Mouse (Mus musculus): ENCODE data around the gene Lipo1. TPM values are rescaled to one million over a fixed set of nuclear protein-coding genes. Genes with fewer than 3 reads are reported as not detected.

The Lipo1 gene
- not detected for polyA plus RNA-seq (2017; shearing (Covaris generic))

GRCm38 (mm10) chr19:33787359-33787758 is at the start of gene Lipo1:
Lipo1 (minus strand) TSS chr19:33787459.

GRCm38 (mm10) chr19:33761287-33762086 is 25.8 kb downstream of the Lipo1 start, which contains the start of gene Lipo3:
Lipo3 (minus strand) TSS chr19:33761951.

GRCm38 (mm10) chr19:33751259-33751658 is 36.0 kb downstream of the Lipo1 start, which contains the start of gene Lipo2:
Lipo2 (minus strand) TSS chr19:33751359.

Other genes starting within 250 kb of the Lipo1 start
- gene Gm8978, start 162.2 kb downstream of the Lipo1 start, polyA plus RNA-seq (2017; shearing (Covaris generic)) = not detected
- gene Lipo2, start 36.1 kb downstream of the Lipo1 start, polyA plus RNA-seq (2017; shearing (Covaris generic)) = not detected
- 11.5 TPM for gene Lipo3, start 25.5 kb downstream of the Lipo1 start, polyA plus RNA-seq (2017; shearing (Covaris generic))
- gene Lipf, start 173.7 kb upstream of the Lipo1 start, polyA plus RNA-seq (2017; shearing (Covaris generic)) = not detected
- gene Lipk, start 220.8 kb upstream of the Lipo1 start, polyA plus RNA-seq (2017; shearing (Covaris generic)) = not detected

All from effector memory CD4-positive, alpha-beta T cell, adult 7 months (primary cell).